Mouse (Mus musculus) ovary, adult 18-20 months (tissue): ENCODE results near the gene Cdk5r2.

Experiments used
- DNase-seq: peaks from one replicate; pipeline ENCODE4 v3.0.0; 2022; ENCODE audit warnings: low spot score, mixed read lengths

The Cdk5r2 gene

DNA sequence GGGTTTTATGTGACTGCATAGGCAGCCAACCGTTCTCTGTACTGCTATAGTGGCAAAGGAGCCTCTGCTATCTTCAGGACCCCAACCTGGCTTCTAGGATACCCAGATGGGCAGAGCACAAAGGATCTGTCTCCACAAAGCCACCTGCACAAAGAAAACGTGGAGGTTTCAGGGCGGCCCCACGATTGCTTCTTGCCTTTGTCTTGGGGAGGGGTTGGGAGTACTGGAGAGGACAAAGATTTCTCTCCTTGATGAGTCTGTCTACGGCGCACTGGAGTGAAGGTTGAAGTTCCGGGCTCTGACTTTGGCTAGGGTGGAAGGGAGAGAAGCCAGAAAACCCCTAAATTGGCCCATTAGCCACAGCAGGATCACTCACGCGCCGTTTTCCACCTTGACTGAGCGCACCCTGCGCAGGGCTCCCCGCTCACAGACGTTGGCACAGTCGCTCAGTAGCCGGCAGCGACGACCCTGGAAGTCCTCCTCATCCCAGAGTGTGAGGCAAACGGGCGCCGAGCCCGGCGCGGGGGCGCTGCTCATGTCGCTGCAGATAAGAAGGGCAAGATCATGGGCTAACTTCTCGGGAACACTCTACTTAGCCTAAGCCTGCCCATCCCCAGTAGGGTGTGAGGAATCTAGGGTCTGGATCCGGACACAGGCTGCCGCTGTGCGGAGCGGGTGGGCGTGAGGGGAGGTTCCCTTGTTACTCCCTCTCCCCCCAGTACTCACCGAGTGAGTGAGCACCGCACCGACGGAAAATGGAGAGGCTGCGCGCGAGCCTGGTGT is 37.8 kb downstream of the Cdk5r2 start:
- no peak for DNase-seq

DNA sequence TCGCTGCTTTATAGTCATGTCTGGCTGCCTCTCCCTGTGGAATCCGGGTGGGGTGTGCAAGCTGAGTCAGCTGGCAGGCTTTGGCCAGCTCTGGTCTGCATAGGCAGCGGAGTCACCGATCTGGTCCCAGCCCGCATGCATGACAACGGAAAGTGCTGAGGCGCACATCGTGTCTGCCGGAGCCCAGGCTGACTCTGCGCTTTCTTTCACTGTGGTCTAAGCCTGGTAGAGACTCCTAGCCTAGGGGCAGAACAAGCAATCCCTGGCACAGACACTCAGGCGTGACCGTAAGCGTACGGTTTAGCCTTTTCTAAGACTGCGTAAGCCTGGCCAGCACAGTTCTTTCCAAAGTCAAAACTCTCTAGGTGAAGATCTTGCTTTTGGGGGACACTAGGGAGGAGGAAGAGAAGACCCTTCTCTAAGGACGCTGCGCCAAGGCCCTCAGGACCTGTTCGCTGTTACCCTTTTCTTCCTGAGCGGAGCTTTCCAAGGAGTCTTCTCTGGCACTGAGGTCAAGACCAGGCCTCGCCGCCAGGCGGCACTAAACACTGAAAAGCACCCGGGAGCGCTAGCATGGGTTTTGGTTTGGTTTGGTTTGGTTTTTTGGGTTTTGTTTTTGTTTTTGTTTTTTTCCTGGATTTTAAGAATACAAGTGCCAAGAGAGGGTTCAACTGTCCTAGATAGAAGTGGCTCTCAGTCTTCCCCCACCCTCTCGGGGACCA is 38.6 kb downstream of the Cdk5r2 start, which contains the start of gene Cryba2:
TSS of gene Cryba2 (minus strand) at position 10 of the 722 bp plus-strand sequence.
- DNase-seq, result no peak

DNA sequence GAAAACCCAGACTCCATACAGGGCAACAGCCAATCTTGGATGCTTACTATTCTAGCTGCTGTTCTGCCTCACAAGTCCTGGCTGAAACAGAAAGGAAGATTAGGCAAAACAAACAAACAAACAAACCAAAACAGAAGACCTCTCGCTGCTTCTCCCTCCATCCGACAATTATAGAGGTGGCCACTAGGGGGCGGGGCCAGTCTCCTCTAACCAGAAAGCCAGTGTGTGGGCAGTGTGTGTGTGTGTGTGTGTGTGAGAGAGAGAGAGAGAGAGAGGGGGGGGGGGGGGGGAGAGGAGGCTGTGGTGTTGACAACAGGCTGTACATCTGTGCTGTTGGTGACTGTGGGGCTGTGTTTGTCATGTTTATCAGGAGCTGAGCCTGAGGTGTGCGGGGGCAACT is 40.2 kb downstream of the Cdk5r2 start:
- DNase-seq, result no peak

DNA sequence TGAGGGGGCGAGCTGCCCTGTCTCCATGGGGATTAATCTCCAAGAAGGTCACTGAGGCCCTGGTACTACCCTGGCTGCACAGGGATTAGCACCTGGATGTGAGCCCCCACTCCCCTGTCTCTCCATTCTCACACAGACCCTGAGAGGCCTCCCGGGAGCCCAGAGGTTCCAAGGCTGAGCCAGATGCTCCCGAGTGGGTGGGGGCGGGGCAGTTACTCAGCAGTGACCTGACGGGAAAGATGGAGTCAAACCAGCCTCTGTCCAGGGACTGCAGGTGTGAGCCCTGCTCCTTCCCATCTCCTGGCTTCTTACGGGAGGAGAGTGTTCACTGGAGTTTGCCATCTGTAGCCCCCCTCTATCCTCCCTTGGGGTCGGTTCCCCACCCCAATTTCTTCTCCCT is 43.2 kb downstream of the Cdk5r2 start:
- no peak for DNase-seq

DNA sequence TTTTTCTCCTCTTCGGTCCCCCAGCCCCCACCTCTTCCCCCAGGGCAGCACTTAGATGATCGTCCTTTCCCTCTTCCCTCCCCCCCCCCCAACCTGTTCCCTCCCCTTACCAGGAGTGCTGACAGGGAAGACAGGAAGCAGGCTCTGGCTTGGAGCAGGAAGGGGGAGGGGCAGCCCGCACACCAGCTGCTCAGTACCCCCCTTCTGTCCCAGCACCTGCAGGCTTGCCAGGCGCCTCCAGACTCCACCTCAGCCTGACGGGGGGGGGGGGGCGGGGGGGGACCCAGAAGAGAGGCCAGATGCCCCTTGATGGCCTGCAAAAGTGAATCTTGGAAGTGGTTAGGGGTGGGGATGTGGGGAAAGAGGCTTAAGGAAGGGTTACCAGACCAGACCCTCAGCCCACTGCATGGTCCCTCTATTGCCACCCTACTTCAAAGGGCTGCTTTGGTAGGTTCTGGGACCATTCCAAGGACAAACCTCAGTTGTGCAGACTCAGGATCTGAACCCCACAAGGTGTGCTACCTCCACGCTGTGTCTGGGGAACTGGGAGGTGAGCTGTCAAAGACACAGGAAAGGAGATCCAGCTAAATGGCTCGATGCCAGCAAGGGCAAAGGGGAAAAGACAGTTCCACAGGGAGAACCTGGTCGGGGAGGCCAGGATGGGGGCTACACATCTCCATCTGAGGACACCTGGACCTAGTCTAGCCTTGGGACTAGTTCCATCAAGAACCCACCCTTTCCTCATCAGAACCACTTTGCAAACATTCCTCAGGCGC is 44.1 kb downstream of the Cdk5r2 start:
- DNase-seq, result no peak

DNA sequence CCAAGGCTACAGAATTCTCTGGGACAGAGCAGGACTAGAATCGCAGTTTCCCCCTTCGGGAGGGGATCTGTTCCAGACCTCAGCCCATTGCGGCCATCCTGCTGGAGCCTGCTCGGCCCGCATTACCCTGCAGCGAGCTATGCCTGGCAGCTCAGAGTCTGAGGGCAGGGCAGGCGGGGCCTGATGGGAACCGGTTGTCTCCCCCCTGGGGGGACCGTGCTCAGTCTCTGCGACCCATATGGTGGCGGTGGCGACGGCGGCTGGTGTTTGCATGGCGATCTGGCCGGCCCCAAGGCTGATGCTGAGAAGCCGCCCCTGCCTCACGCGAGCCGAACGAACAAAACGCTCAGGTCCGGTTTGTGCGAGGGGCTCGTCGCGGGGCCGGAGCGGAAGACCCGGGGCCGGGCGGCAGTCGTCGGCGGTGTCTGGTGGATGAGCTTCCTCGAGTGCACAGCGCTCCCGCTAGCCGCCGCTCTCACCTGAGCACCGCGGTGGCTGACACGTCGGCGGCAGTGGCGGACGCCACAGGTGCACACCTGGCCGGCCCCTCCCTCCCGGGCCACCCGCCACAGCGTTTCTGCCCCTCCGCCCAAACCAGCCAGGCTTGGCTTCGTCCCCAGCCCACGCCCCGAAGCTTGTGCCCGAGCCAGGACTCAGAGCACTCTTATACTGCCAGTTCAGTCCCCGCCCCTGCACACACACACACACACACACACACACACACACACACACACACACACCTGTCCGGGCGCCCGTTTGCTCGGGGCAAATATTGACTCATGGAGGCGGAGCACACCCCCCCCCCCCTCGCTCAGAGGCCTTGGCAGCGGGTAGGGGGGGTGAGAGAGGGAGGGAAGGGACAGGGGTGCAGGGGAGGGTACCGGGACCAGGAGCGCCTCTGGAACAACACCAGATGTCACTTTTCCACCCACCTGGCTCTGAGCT is 45.9 kb downstream of the Cdk5r2 start:
- DNase-seq, result no peak

DNA sequence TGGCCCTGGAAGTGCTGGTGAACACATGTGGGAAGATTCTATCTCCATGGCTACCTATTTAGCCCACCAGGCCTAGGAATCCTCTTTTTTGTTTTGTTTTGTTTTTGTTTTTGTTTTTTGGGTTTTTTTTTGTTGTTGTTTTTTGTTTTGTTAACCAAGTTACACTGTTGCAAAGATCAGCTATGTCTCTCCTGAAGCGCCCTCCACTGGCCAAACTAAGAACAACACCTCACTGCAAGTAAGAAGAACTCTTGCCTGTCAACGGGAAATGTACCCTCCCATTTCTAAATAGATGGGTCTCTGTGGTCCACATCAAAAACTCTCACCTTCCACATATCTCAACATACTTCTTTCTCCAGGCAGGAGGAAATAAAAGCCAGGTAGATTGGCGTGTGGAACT is 47.0 kb downstream of the Cdk5r2 start:
- no peak for DNase-seq

DNA sequence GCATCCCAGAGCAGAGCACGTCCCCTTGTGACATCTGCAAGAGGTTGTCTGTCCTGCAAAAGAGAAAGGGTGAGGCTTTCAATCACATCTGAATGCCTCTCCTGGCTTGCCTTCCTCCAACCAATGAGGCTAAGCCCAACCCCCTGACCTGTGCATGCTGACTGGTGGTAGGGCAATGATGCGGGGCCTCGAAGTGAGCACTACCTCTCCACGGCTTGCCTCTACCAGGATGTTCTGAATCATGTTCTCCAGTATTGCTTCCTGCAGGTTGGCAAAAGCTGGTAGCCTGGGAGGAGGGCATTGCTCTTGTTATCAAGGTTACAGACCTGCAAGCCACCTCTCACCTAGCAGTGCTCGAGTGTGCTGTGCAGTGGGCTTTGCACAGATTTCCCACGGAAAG is 47.5 kb downstream of the Cdk5r2 start:
- no peak for DNase-seq
